Mouse (Mus musculus) NIH3T3 (cell line): ENCODE results near the gene Trdmt1.

Experiments used
- DNase-seq: peaks from one replicate; pipeline ENCODE4 v3.0.0-alpha.2; 2012; ENCODE audit warnings: low read depth

Gene Trdmt1

GRCm38 (mm10) chr2:13557145-13558030 is 12.9 kb upstream of the Trdmt1 start:
- DNase-seq = peak; percentile 82

- peak; percentile 81 for DNase-seq
These were observed 11.8 kb upstream of the Trdmt1 start for GRCm38 (mm10) chr2:13556239-13556638.

GRCm38 (mm10) chr2:13553966-13554365 is 9.5 kb upstream of the Trdmt1 start:
- DNase-seq = peak; percentile 36

GRCm38 (mm10) chr2:13548749-13549148 is 4.3 kb upstream of the Trdmt1 start:
- DNase-seq = peak; percentile 58

- no peak for DNase-seq
These were observed 846 bp downstream of the Trdmt1 start for GRCm38 (mm10) chr2:13543519-13544124.

GRCm38 (mm10) chr2:13539860-13540259 is 4.6 kb downstream of the Trdmt1 start:
- no peak for DNase-seq

GRCm38 (mm10) chr2:13538704-13539377 is 5.6 kb downstream of the Trdmt1 start:
- DNase-seq = no peak

GRCm38 (mm10) chr2:13538258-13538657 is 6.2 kb downstream of the Trdmt1 start:
- DNase-seq = no peak

GRCm38 (mm10) chr2:13537733-13538132 is 6.7 kb downstream of the Trdmt1 start:
- no peak for DNase-seq

GRCm38 (mm10) chr2:13536747-13537146 is 7.7 kb downstream of the Trdmt1 start:
- no peak for DNase-seq

GRCm38 (mm10) chr2:13530639-13531038 is 13.8 kb downstream of the Trdmt1 start:
- DNase-seq = no peak

- no peak for DNase-seq
These were observed 15.1 kb downstream of the Trdmt1 start for GRCm38 (mm10) chr2:13529253-13529933.

- DNase-seq = no peak
These were observed 16.9 kb downstream of the Trdmt1 start for GRCm38 (mm10) chr2:13527531-13527930.

- no peak for DNase-seq
These were observed 17.3 kb downstream of the Trdmt1 start for GRCm38 (mm10) chr2:13527125-13527524.

- DNase-seq = peak; percentile 36
These were observed 18.3 kb downstream of the Trdmt1 start for GRCm38 (mm10) chr2:13526205-13526604.

- DNase-seq = no peak
These were observed 20.7 kb downstream of the Trdmt1 start for GRCm38 (mm10) chr2:13523540-13524456.

- DNase-seq = no peak
These were observed 22.4 kb downstream of the Trdmt1 start for GRCm38 (mm10) chr2:13522106-13522505.

GRCm38 (mm10) chr2:13514949-13515348 is 29.5 kb downstream of the Trdmt1 start:
- no peak for DNase-seq

- DNase-seq = no peak
These were observed 41.8 kb downstream of the Trdmt1 start for GRCm38 (mm10) chr2:13502717-13503116.

- no peak for DNase-seq
These were observed 42.9 kb downstream of the Trdmt1 start for GRCm38 (mm10) chr2:13501553-13501952.
